Mouse (Mus musculus): ENCODE measurements around the gene Ntf5. TPM values are rescaled to one million over a fixed set of nuclear protein-coding genes. Genes with fewer than 3 reads are reported as not detected.
A peak's percentile ranks its signal among the peaks of the same experiment; 100 is the strongest.
"Not testable (repeated sequence)": the region's sequence is repeated elsewhere in the genome, so short reads cannot be mapped to it uniquely, and the experiment has no call there.

The Ntf5 gene
- polyA plus RNA-seq, 1 experiment from 2014 or later: 0.43 TPM

- Histone ChIP-seq H3K9ac (replicated peaks) (no peak overlapping the region), H3K36me3 (peaks cover 71% of the 10 kb centered on the region), H3K9me3 (no peaks in the 10 kb centered on the region), H3K27me3 (peaks cover 23% of the 10 kb centered on the region), H3K4me2 (replicated peaks) (no peak overlapping the region), H3K27ac (replicated peaks) (no peak overlapping the region), H3K4me1 (peaks cover 18% of the 10 kb centered on the region), H3K4me3 (no peak overlapping the region)
- ATAC-seq (ENCODE audit: low FRiP score, low read depth): no peak
- 94% methylated on average over 8 of the region's 8 CpGs for WGBS
Measured at GRCm38 (mm10) chr7:45374620-45375019, 38.9 kb upstream of the Ntf5 start.

- Histone ChIP-seq H3K9ac (replicated peaks) (no peak overlapping the region), H3K36me3 (peaks cover 86% of the 10 kb centered on the region), H3K9me3 (no peaks in the 10 kb centered on the region), H3K4me1 (peaks cover 4% of the 10 kb centered on the region; the same call in 1 of the 2 replicates), H3K4me2 (replicated peaks) (no peak overlapping the region), H3K4me3 (no peak overlapping the region), H3K27me3 (peaks cover 9% of the 10 kb centered on the region; the same call in 1 of the 2 replicates), H3K27ac (replicated peaks) (no peak overlapping the region)
- no peak for ATAC-seq (ENCODE audit: low FRiP score, low read depth)
- 97% methylated on average over 1 of the region's 1 CpGs for WGBS
Measured at GRCm38 (mm10) chr7:45376057-45376456, 37.4 kb upstream of the Ntf5 start.

GRCm38 (mm10) chr7:45386077-45386476, 27.4 kb upstream of the Ntf5 start:
- H3K4me2 ChIP-seq (replicated peaks): no peak overlapping the region
- no peaks in the 10 kb centered on the region for H3K4me1 ChIP-seq
- no peak overlapping the region for H3K4me3 ChIP-seq
- no peaks in the 10 kb centered on the region for H3K27me3 ChIP-seq
- peaks cover 98% of the 10 kb centered on the region for H3K36me3 ChIP-seq
- no peak overlapping the region for H3K9ac ChIP-seq (replicated peaks)
- no peak overlapping the region for H3K27ac ChIP-seq (replicated peaks)
- WGBS: 90% methylated on average over 3 of the region's 3 CpGs
- H3K9me3 ChIP-seq: no peaks in the 10 kb centered on the region
- ATAC-seq (ENCODE audit: low FRiP score, low read depth): no peak

GRCm38 (mm10) chr7:45395129-45395541, 18.4 kb upstream of the Ntf5 start:
- no peaks in the 10 kb centered on the region; the same call in 1 of the 2 replicates for H3K27me3 ChIP-seq
- 0% methylated on average over 19 of the region's 20 CpGs for WGBS

GRCm38 (mm10) chr7:45395578-45396336, 17.7 kb upstream of the Ntf5 start, which contains the start of gene Snrnp70:
TSS of gene Snrnp70 (minus strand) at chr7:45395742.
- peak; percentile 96 for ATAC-seq (ENCODE audit: low FRiP score, low read depth)
- Histone ChIP-seq H3K4me3 (peak within 1 kb of the TSS; percentile 88), H3K27ac (replicated peaks) (peak within 1 kb of the TSS; percentile 99), H3K9ac (replicated peaks) (peak within 1 kb of the TSS; percentile 95), H3K9me3 (no peaks in the 10 kb centered on the region), H3K27me3 (no peaks in the 10 kb centered on the region; the same call in 1 of the 2 replicates), H3K4me1 (peaks cover 18% of the 10 kb centered on the region), H3K36me3 (peaks cover 25% of the 10 kb centered on the region), H3K4me2 (replicated peaks) (peak within 1 kb of the TSS; percentile 100)
- WGBS: 1% methylated on average over 60 of the region's 60 CpGs

More at GRCm38 (mm10) chr7:45395129-45395541, 18.4 kb upstream of the Ntf5 start:
- Histone ChIP-seq H3K9me3 (no peaks in the 10 kb centered on the region), H3K4me2 (replicated peaks) (peak overlapping the region; percentile 100), H3K4me1 (peaks cover 18% of the 10 kb centered on the region), H3K9ac (replicated peaks) (peak overlapping the region; percentile 95), H3K4me3 (peak overlapping the region; percentile 88), H3K27ac (replicated peaks) (peak overlapping the region; percentile 99), H3K36me3 (peaks cover 32% of the 10 kb centered on the region)
- peak; percentile 81 for ATAC-seq (ENCODE audit: low FRiP score, low read depth)

- peak overlapping the region; percentile 71; the same call in 1 of the 2 replicates for H3K27ac ChIP-seq (replicated peaks)
- peak overlapping the region; percentile 88 for H3K4me3 ChIP-seq
- peak overlapping the region; percentile 54 for H3K4me2 ChIP-seq (replicated peaks)
- ATAC-seq (ENCODE audit: low FRiP score, low read depth): peak; percentile 13
- 12% methylated on average over 3 of the region's 3 CpGs for WGBS
- H3K4me1 ChIP-seq: peaks cover 18% of the 10 kb centered on the region
- H3K9me3 ChIP-seq; H3K9ac ChIP-seq (replicated peaks); H3K27me3 ChIP-seq: not testable (repeated sequence)
- H3K36me3 ChIP-seq: peaks cover 21% of the 10 kb centered on the region
Measured at GRCm38 (mm10) chr7:45396337-45396775, 17.1 kb upstream of the Ntf5 start.

GRCm38 (mm10) chr7:45396787-45397186, 16.7 kb upstream of the Ntf5 start:
- Histone ChIP-seq H3K4me2 (replicated peaks) (no peak overlapping the region), H3K4me3 (no peak overlapping the region), H3K27ac (replicated peaks) (no peak overlapping the region), H3K36me3 (peaks cover 17% of the 10 kb centered on the region), H3K4me1 (peaks cover 18% of the 10 kb centered on the region), H3K9me3 (no peaks in the 10 kb centered on the region), H3K27me3 (no peaks in the 10 kb centered on the region; the same call in none of the 2 replicates), H3K9ac (replicated peaks) (no peak overlapping the region)
- ATAC-seq (ENCODE audit: low FRiP score, low read depth): no peak
- WGBS: 77% methylated on average over 2 of the region's 2 CpGs

- ATAC-seq (ENCODE audit: low FRiP score, low read depth): no peak
- no peaks in the 10 kb centered on the region for H3K36me3 ChIP-seq
- no peak overlapping the region for H3K4me2 ChIP-seq (replicated peaks)
- peaks cover 21% of the 10 kb centered on the region for H3K27me3 ChIP-seq
- no peak overlapping the region for H3K4me3 ChIP-seq
- 69% methylated on average over 10 of the region's 10 CpGs for WGBS
- H3K9me3 ChIP-seq: no peaks in the 10 kb centered on the region
- H3K27ac ChIP-seq (replicated peaks): no peak overlapping the region
- no peak overlapping the region for H3K9ac ChIP-seq (replicated peaks)
- H3K4me1 ChIP-seq: peaks cover 10% of the 10 kb centered on the region
Measured at GRCm38 (mm10) chr7:45401521-45402085, 11.9 kb upstream of the Ntf5 start.

GRCm38 (mm10) chr7:45403532-45404261, 9.8 kb upstream of the Ntf5 start:
- Histone ChIP-seq H3K4me1 (peaks cover 12% of the 10 kb centered on the region), H3K9ac (replicated peaks) (no peak overlapping the region), H3K4me3 (no peak overlapping the region), H3K27me3 (peaks cover 42% of the 10 kb centered on the region), H3K27ac (replicated peaks) (no peak overlapping the region), H3K9me3 (no peaks in the 10 kb centered on the region), H3K4me2 (replicated peaks) (no peak overlapping the region), H3K36me3 (no peaks in the 10 kb centered on the region)
- ATAC-seq (ENCODE audit: low FRiP score, low read depth): no peak
- WGBS: 48% methylated on average over 6 of the region's 6 CpGs

GRCm38 (mm10) chr7:45405091-45406075, 8.1 kb upstream of the Ntf5 start, which contains the start of gene Kcna7:
TSS of gene Kcna7 (plus strand) at chr7:45405653.
- 0 out of 2 replicates have a peak, but pooled peaks have one; percentile 23 for ATAC-seq (ENCODE audit: low FRiP score, low read depth)
- 12% methylated on average over 28 of the region's 28 CpGs for WGBS

More at GRCm38 (mm10) chr7:45405091-45406075, 8.1 kb upstream of the Ntf5 start, which contains the start of gene Kcna7:
- Histone ChIP-seq H3K27me3 (peaks cover 58% of the 10 kb centered on the region), H3K27ac (replicated peaks) (no peak within 1 kb of the TSS), H3K4me3 (peak within 1 kb of the TSS; percentile 30), H3K9me3 (no peaks in the 10 kb centered on the region), H3K4me2 (replicated peaks) (peak within 1 kb of the TSS; percentile 43), H3K36me3 (no peaks in the 10 kb centered on the region), H3K9ac (replicated peaks) (no peak within 1 kb of the TSS; the same call in 1 of the 2 replicates), H3K4me1 (peaks cover 12% of the 10 kb centered on the region)
